Mouse (Mus musculus): ENCODE data around the gene Arhgap35. TPM values are rescaled to one million over a fixed set of nuclear protein-coding genes. Genes with fewer than 3 reads are reported as not detected.

The Arhgap35 gene
- polyA plus RNA-seq, 1 experiment, result 5.6 TPM

DNA sequence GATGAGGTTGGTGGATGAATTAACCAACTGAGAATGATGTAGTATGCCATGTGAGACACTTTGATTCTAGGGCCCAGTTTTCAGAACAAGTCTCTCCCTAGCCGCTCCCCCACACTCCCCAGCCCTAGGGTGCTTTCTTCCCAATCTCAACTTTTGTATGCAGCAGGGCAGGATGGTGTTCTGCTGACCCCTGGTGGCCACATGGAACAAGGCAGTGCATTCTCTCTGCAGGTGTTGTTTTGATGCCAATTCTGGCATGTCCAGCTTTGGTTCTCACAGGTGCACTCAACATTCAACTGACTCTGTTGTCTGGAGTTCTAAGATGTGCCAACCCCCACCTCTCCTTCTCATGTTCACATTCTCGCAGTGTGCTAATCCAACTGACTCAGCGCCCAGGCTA, 123.0 kb downstream of the Arhgap35 start:
- DNase-seq (ENCODE audit: low read depth in 1 of 2, low spot score in 2 of 2), result peak; percentile 40 to 62
- Histone ChIP-seq H3K36me3 (ENCODE audit: control insufficient read depth, insufficient read depth, low read length) (peaks cover 1% of the 10 kb centered on the region; the same call in 1 of the 2 replicates), H3K27me3 (ENCODE audit: control insufficient read depth, insufficient read depth, low read length) (no peaks in the 10 kb centered on the region), H3K27ac (ENCODE audit: insufficient read depth, low read length) (no peak overlapping the region), H3K4me3 (ENCODE audit: extremely low read depth, insufficient read depth, insufficient read length) (no peak overlapping the region), H3K4me1 (ENCODE audit: control insufficient read depth, insufficient read depth, insufficient read length) (no peaks in the 10 kb centered on the region)
- TF ChIP-seq CTCF (IDR thresholded peaks at IDR 0.05; ENCODE audit: extremely low read depth, insufficient read depth, insufficient read length, insufficient replicate concordance), result peak; percentile 88; the same call in 1 of the 2 replicates
- TF ChIP-seq POLR2A (IDR thresholded peaks at IDR 0.05; ENCODE audit: low read depth, low read length), result no peak
- WGBS, result 42% methylated on average over 3 of the region's 3 CpGs

GRCm38 (mm10) chr7:16489948-16490347, 124.8 kb downstream of the Arhgap35 start:
- no peaks in the 10 kb centered on the region for H3K27me3 ChIP-seq (ENCODE audit: control insufficient read depth, insufficient read depth, low read length)
- no peaks in the 10 kb centered on the region for H3K4me1 ChIP-seq (ENCODE audit: control insufficient read depth, insufficient read depth, insufficient read length)
- WGBS, result 92% methylated on average over 9 of the region's 9 CpGs
- DNase-seq (ENCODE audit: low read depth in 1 of 2, low spot score in 2 of 2), result no peak
- TF ChIP-seq CTCF (IDR thresholded peaks at IDR 0.05; ENCODE audit: extremely low read depth, insufficient read depth, insufficient read length, insufficient replicate concordance), result no peak
- no peak for TF ChIP-seq POLR2A (IDR thresholded peaks at IDR 0.05; ENCODE audit: low read depth, low read length)
- H3K4me3 ChIP-seq (ENCODE audit: extremely low read depth, insufficient read depth, insufficient read length), result no peak overlapping the region
- no peaks in the 10 kb centered on the region for H3K36me3 ChIP-seq (ENCODE audit: control insufficient read depth, insufficient read depth, low read length)
- no peak overlapping the region for H3K27ac ChIP-seq (ENCODE audit: insufficient read depth, low read length)

DNA sequence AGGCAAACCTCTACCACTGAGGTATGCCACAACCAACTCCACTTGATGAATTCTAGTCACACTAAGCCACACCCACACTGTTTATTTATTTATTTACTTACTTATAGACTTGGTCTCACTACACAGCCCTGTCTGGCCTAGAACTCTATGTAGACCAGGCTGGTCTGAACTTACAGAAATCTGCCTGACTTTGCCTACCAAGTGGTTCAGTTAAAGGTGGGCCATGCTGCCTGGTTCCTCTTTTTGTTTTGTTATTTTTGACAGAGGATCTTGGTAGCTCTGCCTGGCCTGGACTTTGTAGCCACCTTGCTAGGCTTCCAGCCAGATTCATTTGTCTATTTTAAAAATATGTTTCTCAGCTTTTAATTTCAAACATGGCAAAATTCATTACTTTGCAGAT, 126.0 kb downstream of the Arhgap35 start:
- Histone ChIP-seq H3K27ac (ENCODE audit: insufficient read depth, low read length) (no peak overlapping the region), H3K4me1 (ENCODE audit: control insufficient read depth, insufficient read depth, insufficient read length) (no peaks in the 10 kb centered on the region), H3K27me3 (ENCODE audit: control insufficient read depth, insufficient read depth, low read length) (no peaks in the 10 kb centered on the region), H3K4me3 (ENCODE audit: extremely low read depth, insufficient read depth, insufficient read length) (no peak overlapping the region), H3K36me3 (ENCODE audit: control insufficient read depth, insufficient read depth, low read length) (no peaks in the 10 kb centered on the region)
- no peak for TF ChIP-seq CTCF (IDR thresholded peaks at IDR 0.05; ENCODE audit: extremely low read depth, insufficient read depth, insufficient read length, insufficient replicate concordance)
- no peak for TF ChIP-seq POLR2A (IDR thresholded peaks at IDR 0.05; ENCODE audit: low read depth, low read length)
- no peak for DNase-seq (ENCODE audit: low read depth in 1 of 2, low spot score in 2 of 2)

- no peak for DNase-seq (ENCODE audit: low read depth in 1 of 2, low spot score in 2 of 2)
- 83% methylated on average over 8 of the region's 8 CpGs for WGBS
- H3K27me3 ChIP-seq (ENCODE audit: control insufficient read depth, insufficient read depth, low read length), result peaks cover 28% of the 10 kb centered on the region
- H3K4me1 ChIP-seq (ENCODE audit: control insufficient read depth, insufficient read depth, insufficient read length), result peaks cover 4% of the 10 kb centered on the region; the same call in 1 of the 2 replicates
- H3K27ac ChIP-seq (ENCODE audit: insufficient read depth, low read length), result no peak within 1 kb of the TSS
- no peaks in the 10 kb centered on the region for H3K36me3 ChIP-seq (ENCODE audit: control insufficient read depth, insufficient read depth, low read length)
- TF ChIP-seq POLR2A (IDR thresholded peaks at IDR 0.05; ENCODE audit: low read depth, low read length), result no peak
- no peak for TF ChIP-seq CTCF (IDR thresholded peaks at IDR 0.05; ENCODE audit: extremely low read depth, insufficient read depth, insufficient read length, insufficient replicate concordance)
- H3K4me3 ChIP-seq (ENCODE audit: extremely low read depth, insufficient read depth, insufficient read length), result no peak within 1 kb of the TSS
Observed at GRCm38 (mm10) chr7:16477628-16478027, 137.2 kb downstream of the Arhgap35 start, which contains the start of gene Npas1. Npas1 (minus strand) TSS chr7:16477728.

GRCm38 (mm10) chr7:16476600-16476989, 138.2 kb downstream of the Arhgap35 start:
- no peaks in the 10 kb centered on the region for H3K36me3 ChIP-seq (ENCODE audit: control insufficient read depth, insufficient read depth, low read length)
- peaks cover 4% of the 10 kb centered on the region; the same call in 1 of the 2 replicates for H3K4me1 ChIP-seq (ENCODE audit: control insufficient read depth, insufficient read depth, insufficient read length)
- DNase-seq (ENCODE audit: low read depth in 1 of 2, low spot score in 2 of 2), result no peak
- H3K27me3 ChIP-seq (ENCODE audit: control insufficient read depth, insufficient read depth, low read length), result peaks cover 28% of the 10 kb centered on the region
- WGBS, result 8% methylated on average over 33 of the region's 34 CpGs
- H3K27ac ChIP-seq (ENCODE audit: insufficient read depth, low read length), result no peak overlapping the region
- no peak overlapping the region for H3K4me3 ChIP-seq (ENCODE audit: extremely low read depth, insufficient read depth, insufficient read length)
- TF ChIP-seq CTCF (IDR thresholded peaks at IDR 0.05; ENCODE audit: extremely low read depth, insufficient read depth, insufficient read length, insufficient replicate concordance) (no peak), POLR2A (IDR thresholded peaks at IDR 0.05; ENCODE audit: low read depth, low read length) (no peak)

DNA sequence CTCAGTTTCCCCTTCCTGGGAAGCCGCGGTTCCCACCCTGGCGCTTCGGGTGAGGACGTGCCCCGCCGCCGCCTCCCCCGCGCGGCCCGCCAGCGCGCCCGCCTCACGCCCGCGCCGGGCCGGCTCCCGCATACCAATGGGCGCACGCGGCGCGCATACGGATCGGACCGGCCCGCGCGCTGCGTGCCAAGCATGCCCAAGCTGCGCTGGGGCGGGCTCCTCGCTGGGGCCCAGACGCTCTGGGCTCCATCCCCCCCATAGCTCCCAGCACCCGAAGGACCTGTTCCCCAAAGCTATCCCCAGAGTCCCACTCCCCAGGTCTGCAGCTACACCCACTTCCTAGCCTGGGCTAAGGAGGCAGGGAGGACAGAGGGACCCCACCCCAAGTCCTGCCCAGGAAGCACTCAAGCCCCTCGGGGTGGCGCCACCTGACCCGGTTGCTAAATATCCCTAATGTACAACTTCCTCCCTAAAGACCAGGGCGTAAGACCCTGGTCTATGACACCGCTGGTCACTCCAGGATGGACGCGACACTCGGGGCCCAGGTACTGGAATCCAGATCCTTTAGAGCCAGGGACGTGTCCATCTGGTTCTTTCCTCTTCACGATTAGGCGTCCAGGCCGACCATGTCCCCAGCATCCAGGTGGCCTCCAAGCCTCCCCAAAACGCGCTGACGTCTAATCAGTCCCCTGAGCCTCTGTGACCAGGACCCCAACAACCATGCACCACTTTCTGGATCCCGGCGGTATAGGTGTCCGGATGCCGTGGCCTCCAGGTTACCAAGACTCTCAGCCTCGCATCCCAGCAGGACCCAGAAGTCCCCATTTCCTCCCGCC, 138.8 kb downstream of the Arhgap35 start:
- Histone ChIP-seq H3K36me3 (ENCODE audit: control insufficient read depth, insufficient read depth, low read length) (no peaks in the 10 kb centered on the region), H3K27me3 (ENCODE audit: control insufficient read depth, insufficient read depth, low read length) (peaks cover 28% of the 10 kb centered on the region), H3K4me3 (ENCODE audit: extremely low read depth, insufficient read depth, insufficient read length) (no peak overlapping the region), H3K4me1 (ENCODE audit: control insufficient read depth, insufficient read depth, insufficient read length) (peaks cover 4% of the 10 kb centered on the region; the same call in 1 of the 2 replicates), H3K27ac (ENCODE audit: insufficient read depth, low read length) (no peak overlapping the region)
- DNase-seq (ENCODE audit: low read depth in 1 of 2, low spot score in 2 of 2), result no peak
- TF ChIP-seq CTCF (IDR thresholded peaks at IDR 0.05; ENCODE audit: extremely low read depth, insufficient read depth, insufficient read length, insufficient replicate concordance), result no peak
- TF ChIP-seq POLR2A (IDR thresholded peaks at IDR 0.05; ENCODE audit: low read depth, low read length), result no peak
- WGBS, result 8% methylated on average over 56 of the region's 59 CpGs

DNA sequence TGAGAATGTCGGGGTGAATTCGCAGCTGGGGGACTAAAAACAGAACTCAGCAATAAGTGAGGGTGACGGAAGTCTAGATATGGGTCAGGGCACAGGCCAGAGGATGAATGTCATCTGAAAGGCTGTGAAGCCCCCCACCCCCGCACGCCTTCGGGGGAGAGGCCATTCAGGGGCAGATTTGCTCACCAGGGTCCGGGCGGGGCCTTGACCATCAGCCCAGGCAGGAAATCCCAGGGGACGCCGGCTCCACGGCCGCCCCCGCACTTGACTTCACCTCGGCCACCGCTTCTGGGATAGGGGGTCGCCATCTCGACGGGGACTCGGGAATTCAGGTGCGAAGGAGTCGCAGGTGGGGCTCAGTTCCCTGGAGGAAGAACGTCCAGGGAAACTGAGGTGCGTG, 139.5 kb downstream of the Arhgap35 start:
- WGBS, result 11% methylated on average over 23 of the region's 23 CpGs
- no peak for TF ChIP-seq CTCF (IDR thresholded peaks at IDR 0.05; ENCODE audit: extremely low read depth, insufficient read depth, insufficient read length, insufficient replicate concordance)
- no peak for TF ChIP-seq POLR2A (IDR thresholded peaks at IDR 0.05; ENCODE audit: low read depth, low read length)
- peaks cover 28% of the 10 kb centered on the region for H3K27me3 ChIP-seq (ENCODE audit: control insufficient read depth, insufficient read depth, low read length)
- no peak overlapping the region for H3K27ac ChIP-seq (ENCODE audit: insufficient read depth, low read length)
- H3K36me3 ChIP-seq (ENCODE audit: control insufficient read depth, insufficient read depth, low read length), result no peaks in the 10 kb centered on the region
- no peak for DNase-seq (ENCODE audit: low read depth in 1 of 2, low spot score in 2 of 2)
- no peak overlapping the region for H3K4me3 ChIP-seq (ENCODE audit: extremely low read depth, insufficient read depth, insufficient read length)
- H3K4me1 ChIP-seq (ENCODE audit: control insufficient read depth, insufficient read depth, insufficient read length), result peaks cover 4% of the 10 kb centered on the region; the same call in 1 of the 2 replicates
